Mouse (Mus musculus): ENCODE measurements around the gene Rps18.

- TF ChIP-seq CTCF (IDR thresholded peaks at IDR 0.05; ENCODE audit: low read depth) (peak; percentile 20), EP300 (optimal IDR thresholded peaks at IDR 0.05) (no peak)
Measured at GRCm38 (mm10) chr17:33930280-33931158, 25.3 kb downstream of the Rps18 start.

Measured in stomach, postnatal 0 days (tissue).